ENCODE assay signal across 10 mouse cellular contexts in the genomic region with DNA sequence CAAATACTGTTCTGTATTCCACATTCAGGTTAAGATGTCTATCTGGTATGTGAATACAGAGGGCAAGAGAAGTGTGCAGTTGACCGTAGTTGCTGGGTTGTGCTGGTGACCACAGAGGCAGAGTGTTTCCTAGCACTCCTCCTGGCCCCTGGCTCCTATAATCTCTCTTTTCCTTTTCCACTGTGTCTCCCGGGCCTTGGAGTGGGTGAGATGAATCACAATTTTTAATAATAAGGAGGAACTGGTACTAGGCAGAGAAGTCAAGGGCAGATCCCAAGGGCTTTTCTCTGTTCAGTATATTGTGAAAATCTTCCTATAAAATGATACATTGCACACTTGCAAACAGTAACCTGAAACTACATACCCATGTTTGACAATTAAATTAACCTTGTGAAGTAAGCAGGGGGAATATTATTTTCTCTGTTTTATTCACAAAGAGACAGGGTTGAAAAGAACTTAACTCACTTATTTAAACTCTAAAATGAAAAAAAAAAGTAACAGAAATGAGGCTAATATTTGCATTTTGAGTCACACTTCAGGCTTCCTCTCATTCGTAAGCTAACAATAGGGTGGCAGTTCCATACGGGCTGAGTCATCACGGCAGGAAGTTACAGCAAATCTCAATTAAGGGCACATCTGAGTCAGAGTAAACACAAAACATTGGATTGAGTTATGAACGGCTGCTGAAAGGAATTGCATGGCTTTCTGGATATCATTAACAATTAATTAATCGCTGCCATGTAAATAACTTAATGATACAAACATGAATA. TPM values are rescaled to one million over a fixed set of nuclear protein-coding genes. Genes with fewer than 3 reads are reported as not detected.
DNase-seq lines count a peak whose midpoint lies in the region; ATAC-seq and TF ChIP-seq lines count a peak whose summit lies in the region.
"Had no signal": no experiment of that assay in that cellular context is flagged by ENCODE, and none has a peak within 500 bp of the region (broad histone marks: within the 10 kb centered on the region; RNA-seq: fewer than 3 reads in every experiment).

No protein-coding gene starts in this region.

- no peaks in the 10 kb centered on the region for H3K27me3 ChIP-seq in kidney, postnatal 0 days (ENCODE audit: insufficient read depth, low read length)
- H3K27me3 ChIP-seq in forebrain, embryonic 11.5 days (ENCODE audit: control insufficient read depth, insufficient read depth, low read length): peaks cover 3% of the 10 kb centered on the region; the same call in 1 of the 2 replicates

- H3K36me3 ChIP-seq in kidney, postnatal 0 days (ENCODE audit: insufficient read depth, low read length): no peaks in the 10 kb centered on the region
- H3K36me3 ChIP-seq in forebrain, embryonic 11.5 days (ENCODE audit: control insufficient read depth, insufficient read depth, low read length): no peaks in the 10 kb centered on the region
- H3K36me3 ChIP-seq: liver, embryonic 13.5 days had no signal

- no peak overlapping the region for H3K27ac ChIP-seq in kidney, postnatal 0 days
- no peak overlapping the region for H3K27ac ChIP-seq in forebrain, embryonic 11.5 days (ENCODE audit: low read depth, low read length)
- H3K27ac ChIP-seq: liver, embryonic 13.5 days had no signal

- no peak overlapping the region for H3K9ac ChIP-seq in kidney, postnatal 0 days (ENCODE audit: low read depth, low read length)
- H3K9ac ChIP-seq in forebrain, embryonic 11.5 days (ENCODE audit: low read length): no peak overlapping the region
- H3K9ac ChIP-seq: liver, embryonic 13.5 days had no signal

- no peak overlapping the region for H3K4me2 ChIP-seq in kidney, postnatal 0 days (ENCODE audit: low read length)
- no peak overlapping the region for H3K4me2 ChIP-seq in forebrain, embryonic 11.5 days (ENCODE audit: low read depth, low read length, severe bottlenecking)
- H3K4me2 ChIP-seq: liver, embryonic 13.5 days had no signal

- 53% methylated on average over 7 of the region's 7 CpGs for WGBS in kidney, postnatal 0 days
- 61% methylated on average over 7 of the region's 7 CpGs for WGBS in forebrain, embryonic 11.5 days

- no peak for ATAC-seq in kidney, postnatal 0 days (replicated peaks; ENCODE audit: low FRiP score, low read depth)
- ATAC-seq in forebrain, embryonic 11.5 days (replicated peaks; ENCODE audit: low FRiP score): no peak

- no peak for TF ChIP-seq CTCF in kidney, postnatal 0 days (IDR thresholded peaks at IDR 0.05; ENCODE audit: low read depth)

- no peaks in the 10 kb centered on the region for H3K9me3 ChIP-seq in kidney, postnatal 0 days (replicated peaks; ENCODE audit: low read length)
- no peaks in the 10 kb centered on the region for H3K9me3 ChIP-seq in forebrain, embryonic 11.5 days (ENCODE audit: control insufficient read depth, low read length)
- H3K9me3 ChIP-seq: liver, embryonic 13.5 days had no signal

- no peak overlapping the region for H3K4me3 ChIP-seq in kidney, postnatal 0 days (replicated peaks; ENCODE audit: low read depth, low read length)
- no peak overlapping the region for H3K4me3 ChIP-seq in forebrain, embryonic 11.5 days (ENCODE audit: low read depth, low read length)
- H3K4me3 ChIP-seq: liver, embryonic 13.5 days had no signal

- peak; percentile 40 for DNase-seq in kidney, postnatal 0 days (ENCODE audit: low spot score)
- DNase-seq in kidney, adult 8-10 months: no peak
- peak; percentile 36 for DNase-seq in CD4-positive helper T cell, adult 2 months (ENCODE audit: low read depth, low spot score)
- peak; percentile 62 for DNase-seq in adrenal gland, adult 2 months
- peak; percentile 8 for DNase-seq in lung, postnatal 10 days
- no peak for DNase-seq in yolk sac, embryonic 10.5 days (ENCODE audit: low spot score)
- no peak for DNase-seq in forebrain, embryonic 11.5 days (ENCODE audit: low spot score)
- DNase-seq: liver, embryonic 13.5 days had no signal

- no peaks in the 10 kb centered on the region for H3K4me1 ChIP-seq in kidney, postnatal 0 days (replicated peaks; ENCODE audit: insufficient read depth, low read length)
- no peaks in the 10 kb centered on the region for H3K4me1 ChIP-seq in forebrain, embryonic 11.5 days (replicated peaks; ENCODE audit: control insufficient read depth, insufficient read depth, low read length)
- H3K4me1 ChIP-seq: liver, embryonic 13.5 days had no signal

RNA-seq across cellular contexts. Expression of a gene that starts 30.6 kb away (rescaled TPM):
- 0.29 and 0.46 TPM in 2 replicates for polyA plus RNA-seq in kidney, postnatal 0 days (2015; fragmentation: Nextera tagmentation; extraction: Ambion mirVana)
- not detected for total RNA-seq in adrenal gland, adult 2 months (2021)
- polyA plus RNA-seq in adrenal gland, adult 2 months (2012; rRNA removed): not detected in 2 replicates
- not detected in 2 replicates for polyA plus RNA-seq in forebrain, embryonic 11.5 days (2014; fragmentation: Nextera tagmentation; extraction: Ambion mirVana)
- total RNA-seq: neutrophil, adult 5-6 weeks had no signal
- polyA plus RNA-seq: liver, embryonic 13.5 days; urinary bladder, adult 2 months had no signal

Comparison
In these comparisons a context has a peak if more than half of its experiments do, and no peak if none do; other contexts are left out.
1. DNase-seq: peak in kidney, postnatal 0 days (single experiment), CD4-positive helper T cell, adult 2 months (single experiment), adrenal gland, adult 2 months (single experiment) and lung, postnatal 10 days (single experiment); none in kidney, adult 8-10 months (0 of 2), yolk sac, embryonic 10.5 days (single experiment) and forebrain, embryonic 11.5 days (single experiment).